Mouse (Mus musculus) mesoderm, embryonic 11.5 days (tissue): ENCODE measurements around the gene Xpc.

ENCODE experiments used
- DNase-seq: peaks from one replicate; pipeline ENCODE4 v3.0.0-alpha.2; 2012; ENCODE audit warnings: low read depth, low spot score

Xpc gene

DNA sequence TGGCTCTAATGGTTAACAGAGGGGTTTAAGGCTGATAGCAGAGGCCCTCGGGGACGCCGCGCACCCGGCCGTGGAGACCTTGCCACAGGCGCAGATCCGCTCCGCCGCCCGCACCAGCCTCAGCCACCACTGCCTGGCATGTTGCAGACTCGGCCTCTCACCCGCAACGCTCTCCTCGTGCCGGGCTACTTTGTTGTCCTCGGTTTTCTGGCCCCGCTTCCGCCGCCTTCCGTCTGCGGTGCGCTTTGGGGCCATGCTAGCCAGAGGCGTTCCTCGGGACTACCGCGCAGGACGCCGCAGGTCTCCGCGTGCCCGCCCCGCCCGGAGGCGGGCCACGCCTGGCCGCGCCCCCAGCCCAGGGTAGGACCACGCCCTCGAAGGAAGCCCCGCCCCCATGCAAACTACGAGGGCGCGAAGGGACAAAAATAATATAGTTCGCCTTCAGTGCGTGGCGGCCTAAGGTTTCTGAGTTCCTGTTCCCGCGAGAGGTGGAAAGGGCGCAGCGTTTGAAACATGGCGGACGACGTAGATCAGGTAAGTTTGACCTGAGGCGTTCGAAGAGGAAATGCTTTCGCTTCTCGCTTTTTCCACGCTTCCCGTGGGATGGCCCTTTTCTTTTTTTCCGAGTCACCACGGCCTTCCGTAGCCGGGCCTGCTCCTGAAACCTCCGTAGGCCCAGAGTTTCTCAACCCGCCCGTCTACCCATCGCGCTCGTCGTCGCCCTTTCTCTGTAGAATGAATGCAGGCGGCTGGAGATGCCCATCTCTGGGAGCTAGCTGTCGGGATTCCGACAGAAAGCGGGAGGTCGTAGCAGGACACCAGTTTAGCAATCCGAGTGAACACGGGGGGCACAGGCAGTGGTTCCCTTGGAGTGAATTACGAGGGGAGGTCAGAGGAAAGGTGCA lies at the start of gene Xpc, which contains the start of gene Lsm3:
Gene Xpc (minus strand): TSS at position 344 of the 905 bp plus-strand sequence.
Gene Lsm3 (plus strand): TSS at position 384 of the 905 bp plus-strand sequence.
- peak; percentile 98 for DNase-seq

DNA sequence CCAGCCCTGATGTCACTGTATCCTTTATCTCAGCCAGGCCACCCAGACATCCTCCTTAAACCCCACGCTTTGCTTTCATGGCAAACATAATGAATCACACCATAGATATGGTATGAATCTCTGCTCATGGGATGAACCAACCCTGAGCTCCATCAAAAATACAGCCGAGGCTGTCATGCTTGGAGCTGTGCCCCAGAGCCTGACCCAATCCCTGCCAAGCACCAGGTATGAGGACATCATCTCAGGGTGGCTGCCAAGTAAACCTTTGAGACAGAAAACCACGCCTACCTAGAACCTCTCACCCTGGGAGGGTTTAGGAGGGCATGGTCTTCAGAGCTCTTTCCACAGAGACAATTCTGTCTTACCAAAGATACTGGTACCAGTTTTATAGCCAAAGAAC lies 47.3 kb upstream of the Xpc start:
- DNase-seq = no peak

DNA sequence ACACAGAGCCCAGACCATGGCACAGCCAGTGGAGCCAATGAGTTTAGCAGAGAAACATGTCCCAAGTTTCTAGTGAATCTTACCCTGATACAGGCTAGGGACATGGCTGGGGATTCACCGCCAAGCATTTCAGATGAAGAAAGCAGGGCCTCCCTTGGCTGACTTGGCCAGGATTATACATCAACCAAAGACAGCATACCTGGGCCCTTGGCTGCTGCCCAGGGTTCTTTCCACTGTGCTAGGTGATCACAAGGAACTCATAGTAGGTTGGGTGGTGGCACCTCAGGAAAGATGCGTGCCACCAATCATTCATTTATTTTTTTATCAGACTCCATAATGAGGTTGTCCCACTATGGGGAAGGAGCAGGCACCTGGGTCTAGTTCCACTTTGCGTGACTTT lies 44.5 kb upstream of the Xpc start:
- DNase-seq = no peak

DNA sequence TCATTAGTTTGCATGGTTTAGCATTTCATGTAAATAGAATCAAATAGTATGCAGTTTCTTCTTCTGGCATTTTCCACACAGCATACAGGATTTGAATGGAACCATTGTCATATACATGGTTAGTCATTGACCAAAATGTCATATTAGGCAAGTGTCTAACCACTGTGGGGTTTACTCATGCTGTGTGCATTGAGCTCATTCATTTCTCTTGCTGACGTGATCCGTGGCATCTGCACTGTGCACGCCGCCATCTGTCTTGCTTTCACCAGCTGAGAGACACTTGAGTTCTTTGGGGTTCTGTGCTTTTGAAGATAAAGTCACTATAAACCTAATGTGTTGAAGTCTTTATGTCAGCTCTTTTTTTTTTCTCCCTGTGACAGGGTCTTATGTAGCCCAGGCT lies 43.7 kb upstream of the Xpc start:
- no peak for DNase-seq

- no peak for DNase-seq
These were observed 42.9 kb upstream of the Xpc start for GRCm38 (mm10) chr6:91558565-91558964.

DNA sequence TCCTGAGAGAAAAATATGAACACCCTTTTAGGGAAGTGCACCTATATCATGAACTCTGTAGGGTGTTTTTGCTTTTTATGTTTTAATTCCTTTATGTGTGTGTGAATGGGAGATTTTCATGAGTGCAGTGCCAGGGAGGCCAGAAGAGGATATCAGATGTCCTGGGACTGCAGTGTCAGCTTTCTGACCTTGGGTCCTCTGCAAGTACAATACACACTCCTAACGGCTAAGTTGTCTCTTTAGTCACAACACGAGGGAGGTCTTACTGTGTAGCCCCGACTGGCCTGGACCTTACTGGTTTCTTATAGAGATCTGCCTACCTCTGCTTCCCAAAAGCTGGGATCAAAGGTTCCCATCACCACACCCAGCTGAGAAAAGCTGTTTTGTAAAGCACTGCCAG lies 37.0 kb upstream of the Xpc start:
- DNase-seq = no peak

DNA sequence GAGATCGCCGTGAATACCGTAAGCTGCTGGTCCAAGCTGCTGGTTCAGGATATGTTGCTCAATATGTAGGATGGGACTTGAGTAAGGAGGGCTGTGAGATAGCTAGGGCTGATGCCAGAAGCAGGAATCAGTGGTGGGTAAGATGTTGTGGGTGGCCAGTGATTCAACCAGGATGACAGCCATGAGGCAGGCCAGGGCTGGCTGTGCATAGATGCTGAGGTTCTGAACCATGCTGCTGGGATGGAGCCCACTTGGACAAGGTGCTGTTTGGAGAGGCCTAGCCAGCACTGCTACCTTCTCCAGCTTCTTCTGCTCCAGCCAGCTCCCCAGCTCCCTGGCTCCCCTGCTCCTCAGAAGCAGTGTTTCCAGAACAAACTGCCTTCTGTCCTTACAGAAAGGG lies 36.0 kb upstream of the Xpc start:
- DNase-seq = no peak

DNA sequence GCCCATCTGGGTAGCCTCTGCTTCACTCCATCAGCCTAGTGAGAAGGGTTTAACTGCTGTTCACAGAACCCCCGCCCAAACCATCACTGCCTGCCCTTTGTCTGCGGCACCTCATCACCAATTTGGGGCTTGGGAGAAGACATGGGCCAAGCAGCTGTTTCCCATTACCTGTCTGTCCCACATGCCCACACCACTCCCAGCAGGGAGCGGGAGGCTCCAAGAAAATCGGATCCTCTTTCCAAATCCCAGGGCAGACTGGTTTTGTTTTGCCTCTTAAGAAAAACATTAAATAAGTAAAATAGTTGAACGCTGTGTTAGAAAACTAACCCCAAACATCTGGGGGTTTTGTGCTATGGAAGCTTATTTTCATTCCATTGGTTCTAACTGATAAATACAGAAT lies 33.9 kb upstream of the Xpc start:
- peak; percentile 66 for DNase-seq

DNA sequence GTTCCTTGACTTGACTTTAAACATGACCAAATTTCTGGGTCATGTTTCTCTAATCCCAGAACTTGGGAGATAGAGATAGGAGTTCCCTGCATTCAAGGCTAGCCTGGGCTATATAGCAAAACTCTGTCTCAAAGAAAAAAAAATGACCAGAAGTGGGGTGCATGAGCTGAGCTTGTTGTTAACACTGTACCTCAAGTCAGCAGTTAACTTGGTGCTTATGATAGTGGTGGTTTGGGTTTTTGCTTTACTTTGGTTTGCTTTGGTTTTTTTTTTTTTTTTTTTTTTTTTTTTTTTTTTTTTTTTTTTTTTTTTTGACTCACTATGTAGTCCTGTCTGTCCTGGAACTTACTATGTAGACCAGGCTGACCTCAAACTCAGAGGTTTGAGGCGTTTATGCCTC lies 31.6 kb upstream of the Xpc start:
- no peak for DNase-seq

GRCm38 (mm10) chr6:91546241-91546884 lies 30.7 kb upstream of the Xpc start:
- DNase-seq = no peak

DNA sequence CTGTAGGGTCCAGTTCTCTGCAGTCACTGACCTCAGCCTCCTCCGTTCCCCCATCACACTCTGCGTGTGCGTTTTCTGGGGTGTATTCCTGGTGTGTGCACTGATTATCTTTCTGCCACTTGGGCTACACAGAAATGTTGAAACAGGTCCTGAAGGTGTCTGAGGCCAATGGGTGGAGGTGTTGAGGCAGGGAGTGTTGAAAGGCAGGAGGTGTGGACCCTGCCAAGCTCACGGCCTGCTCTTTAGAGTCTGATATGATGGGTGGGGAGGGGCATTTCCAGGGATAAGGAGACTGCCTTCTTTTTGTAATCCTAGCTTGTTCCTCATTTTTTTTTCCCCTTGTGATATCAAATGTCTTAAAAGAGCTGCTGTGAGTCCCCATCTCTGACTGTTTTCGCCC lies 27.4 kb upstream of the Xpc start:
- no peak for DNase-seq

- DNase-seq = no peak
These were observed 25.6 kb upstream of the Xpc start for GRCm38 (mm10) chr6:91541276-91541675.

GRCm38 (mm10) chr6:91536047-91536765 lies 20.5 kb upstream of the Xpc start:
- DNase-seq = no peak

- DNase-seq = no peak
These were observed 19.5 kb upstream of the Xpc start for GRCm38 (mm10) chr6:91535231-91535630.

GRCm38 (mm10) chr6:91534268-91534667 lies 18.6 kb upstream of the Xpc start:
- no peak for DNase-seq

- peak; percentile 56 for DNase-seq
These were observed 18.1 kb upstream of the Xpc start for GRCm38 (mm10) chr6:91533771-91534170.

DNA sequence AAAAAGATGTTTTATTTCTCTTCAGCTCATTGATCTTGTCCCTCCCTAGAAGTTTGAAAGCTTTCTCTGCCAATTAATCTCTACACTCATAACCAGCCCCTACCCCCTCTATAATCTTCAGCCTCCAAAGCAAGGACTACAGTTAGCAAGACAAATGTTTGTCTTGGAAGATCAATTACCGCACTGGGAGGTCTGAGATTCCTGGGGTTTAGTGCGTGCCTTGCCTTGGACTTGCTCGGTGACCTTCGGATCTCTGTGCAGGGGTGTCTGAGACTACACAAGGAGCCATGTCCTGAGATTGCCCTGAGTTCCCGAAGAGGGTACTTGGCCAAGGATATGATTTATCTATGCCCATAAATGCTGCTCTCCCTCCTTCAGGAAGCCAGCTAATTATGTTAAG lies 17.7 kb upstream of the Xpc start:
- peak; percentile 67 for DNase-seq

- DNase-seq = no peak
These were observed 17.0 kb upstream of the Xpc start for GRCm38 (mm10) chr6:91532661-91533060.

GRCm38 (mm10) chr6:91531276-91531675 lies 15.6 kb upstream of the Xpc start:
- no peak for DNase-seq

DNA sequence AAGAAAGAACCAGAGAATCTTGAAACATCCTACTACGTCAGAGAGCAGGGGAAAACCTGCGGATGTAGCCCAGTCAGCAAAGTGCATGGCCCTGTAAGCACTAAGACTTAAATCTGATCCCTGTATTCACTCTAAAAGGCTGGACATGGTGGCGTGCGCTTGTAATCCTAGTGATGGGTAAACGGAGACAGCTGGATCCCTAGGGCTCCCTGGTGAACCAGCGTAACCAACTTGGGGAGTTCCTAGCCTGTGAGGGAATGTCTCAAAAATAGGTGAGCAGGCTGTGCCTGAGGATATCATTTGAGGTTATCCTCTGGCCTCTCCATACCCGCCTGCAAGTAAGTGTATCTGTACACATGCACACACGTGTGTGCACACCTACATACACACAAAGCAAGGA lies 15.0 kb upstream of the Xpc start:
- no peak for DNase-seq

DNA sequence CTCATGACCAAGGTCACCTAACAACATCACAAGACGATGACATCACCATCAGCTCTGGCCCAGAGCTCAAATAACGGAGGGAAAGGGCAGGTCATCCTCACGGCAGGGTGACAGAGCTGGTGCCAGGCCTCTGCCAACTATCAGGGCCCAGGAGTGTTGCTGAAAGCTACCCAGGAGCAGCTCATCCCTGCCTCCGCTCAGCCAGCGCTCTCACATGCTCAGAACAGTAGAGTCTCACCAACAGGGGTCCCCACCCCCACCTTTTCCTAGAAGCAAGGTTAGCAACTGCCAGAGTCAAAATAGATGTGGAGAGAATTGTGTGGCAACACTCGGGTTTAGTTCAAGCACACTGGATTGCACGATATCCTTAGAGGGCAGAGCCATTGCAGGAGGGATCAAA lies 12.6 kb upstream of the Xpc start:
- no peak for DNase-seq

GRCm38 (mm10) chr6:91527227-91527860 lies 11.7 kb upstream of the Xpc start:
- peak; percentile 45 for DNase-seq
